Mouse (Mus musculus): Measurements from ENCODE around the gene Gpx7.

Gene Gpx7

DNA sequence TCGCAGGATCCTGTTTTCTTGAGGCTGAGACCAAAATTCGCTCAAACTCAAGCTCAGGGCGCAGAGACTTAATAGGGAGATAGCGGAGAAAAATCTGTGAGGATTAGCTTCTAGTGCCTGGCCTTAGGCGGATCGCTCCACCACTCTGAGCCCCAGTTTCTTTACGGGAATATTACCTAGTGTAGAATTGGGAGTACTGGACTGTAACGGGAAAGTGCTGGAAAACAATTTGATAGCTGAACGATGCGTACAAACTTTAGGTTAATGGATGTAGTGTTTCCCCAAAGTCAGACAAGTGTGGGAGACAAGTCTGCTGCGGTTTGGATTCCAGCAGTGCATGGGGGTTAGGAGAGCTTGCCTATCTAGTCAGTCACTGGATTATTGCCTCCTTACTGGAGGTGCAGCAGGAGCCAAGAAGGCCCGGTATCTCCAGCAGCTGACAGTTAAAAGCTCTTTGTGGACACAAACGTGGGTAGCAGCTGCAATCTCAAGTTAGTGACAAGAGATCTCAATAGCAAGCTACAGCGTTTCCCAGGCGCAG, at the start of gene Gpx7:
TSS of gene Gpx7 (minus strand) at position 101 of the 541 bp plus-strand sequence.
- in situ Hi-C loops (cut with MboI, MseI) = no loop called here

DNA sequence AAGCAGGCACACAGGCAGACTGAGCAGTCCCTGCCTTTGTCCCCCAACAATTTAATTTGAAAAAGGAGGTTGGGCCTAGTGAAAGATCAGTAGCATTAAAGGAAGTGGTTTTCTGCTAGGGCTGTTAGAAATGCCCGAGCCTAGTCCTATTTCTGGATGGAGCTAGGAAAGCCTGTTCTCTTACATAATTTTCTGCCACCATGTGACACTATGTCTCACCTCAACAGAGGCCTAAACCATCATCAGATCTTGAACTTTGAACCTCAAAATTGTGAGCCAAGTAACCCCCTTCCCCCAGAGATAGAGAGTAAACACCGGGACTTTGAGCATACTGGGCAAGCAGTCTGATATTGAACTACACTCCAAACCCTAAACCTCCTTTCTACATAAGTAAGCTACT, 49.3 kb upstream of the Gpx7 start:
- in situ Hi-C loops (cut with MboI, MseI) = no loop called here

DNA sequence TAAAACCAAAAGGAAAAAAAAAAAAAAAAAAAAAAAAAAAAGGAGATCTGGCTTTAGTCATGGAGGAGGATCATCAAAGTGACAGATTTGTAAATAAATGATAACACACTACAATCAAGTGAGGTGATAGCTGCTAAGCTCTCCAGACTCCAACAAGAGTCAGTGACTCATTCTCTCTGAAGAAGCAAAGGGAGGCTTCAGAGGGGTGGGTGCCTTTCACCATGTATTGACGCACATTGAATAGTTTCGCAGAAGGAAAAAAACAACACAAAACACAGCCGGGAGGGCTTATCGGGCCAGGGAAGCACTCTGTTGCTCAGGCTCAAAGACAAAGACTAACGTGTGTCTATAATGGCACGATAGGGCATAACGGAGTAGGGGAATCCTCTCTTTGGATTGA, 41.3 kb upstream of the Gpx7 start:
- in situ Hi-C loops (cut with MboI, MseI) = no loop called here

DNA sequence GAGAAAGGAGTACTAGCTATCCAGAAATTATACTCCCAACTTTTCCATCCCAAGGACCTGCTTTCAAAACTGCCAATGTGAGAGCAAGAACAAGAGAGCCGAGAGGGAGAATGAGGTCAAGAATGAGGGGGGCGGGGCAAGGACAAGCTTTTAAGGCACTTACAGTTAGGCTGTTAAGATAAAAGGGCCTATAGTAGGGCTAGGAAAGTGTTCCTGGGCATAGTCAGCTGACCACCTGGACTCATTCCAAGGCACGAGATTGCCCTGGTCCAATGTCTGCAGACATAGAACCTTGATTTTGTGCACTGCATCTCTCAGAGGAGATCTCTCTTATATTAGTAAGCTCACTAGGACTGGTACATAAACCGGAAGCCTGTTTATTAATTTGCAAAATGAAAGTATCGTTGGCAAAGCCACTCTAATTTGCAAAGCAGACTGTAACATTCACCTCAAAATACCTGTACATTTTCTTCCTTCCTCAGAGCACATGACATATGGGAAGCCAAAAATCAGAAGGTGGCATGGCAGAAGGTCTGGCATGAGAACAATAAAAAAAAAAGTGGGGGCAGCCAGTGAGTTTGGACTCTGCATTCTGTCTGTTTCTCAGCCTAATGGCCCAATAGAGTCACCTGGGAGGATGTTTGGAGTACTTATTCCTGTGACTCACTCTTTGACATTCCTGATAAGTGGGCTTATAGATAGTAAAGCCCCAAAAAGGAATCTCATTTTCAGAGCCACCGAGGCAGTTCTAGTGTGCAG, 31.5 kb upstream of the Gpx7 start:
- in situ Hi-C loops (cut with MboI, MseI) = no loop called here

DNA sequence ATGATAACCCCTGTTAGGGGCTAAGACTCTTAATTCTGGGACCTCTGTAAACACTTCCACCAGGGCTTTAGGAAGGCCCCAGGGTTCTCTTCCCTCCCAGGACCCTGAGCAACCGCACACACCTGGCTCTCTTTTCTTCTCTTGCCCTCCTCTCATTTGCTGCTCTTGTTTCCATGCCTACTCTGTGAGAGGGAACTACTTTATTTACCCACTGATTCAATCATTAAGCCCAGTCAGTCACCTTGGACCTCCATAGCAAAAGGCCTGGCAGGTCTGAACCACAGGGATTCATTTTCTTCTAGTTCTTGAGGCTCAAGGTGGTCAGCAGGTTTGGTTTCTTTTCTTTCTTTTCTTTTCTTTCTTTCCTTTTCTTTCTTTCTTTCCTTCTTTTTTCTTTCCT, 29.5 kb upstream of the Gpx7 start:
- in situ Hi-C loops (cut with MboI, MseI) = no loop called here

DNA sequence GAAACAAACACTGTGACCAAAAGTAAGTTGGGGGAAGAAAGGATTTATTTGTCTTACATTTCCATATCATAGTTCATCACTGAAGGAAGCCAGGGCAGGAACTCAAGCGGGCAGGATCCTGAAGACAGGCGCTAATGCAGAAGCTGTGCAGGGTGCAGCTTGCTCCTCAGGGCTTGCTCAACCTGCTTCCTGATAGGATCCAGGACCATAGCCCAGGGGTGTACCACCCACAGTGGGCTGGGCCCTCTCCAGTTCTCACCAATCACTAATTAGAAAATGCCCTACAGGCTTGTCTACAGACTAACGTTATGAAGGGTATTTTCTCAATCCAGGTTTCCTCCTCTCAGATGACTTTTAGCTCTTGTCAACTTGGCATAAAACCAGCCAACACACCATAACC, 28.9 kb upstream of the Gpx7 start:
- in situ Hi-C loops (cut with MboI, MseI) = no loop called here

DNA sequence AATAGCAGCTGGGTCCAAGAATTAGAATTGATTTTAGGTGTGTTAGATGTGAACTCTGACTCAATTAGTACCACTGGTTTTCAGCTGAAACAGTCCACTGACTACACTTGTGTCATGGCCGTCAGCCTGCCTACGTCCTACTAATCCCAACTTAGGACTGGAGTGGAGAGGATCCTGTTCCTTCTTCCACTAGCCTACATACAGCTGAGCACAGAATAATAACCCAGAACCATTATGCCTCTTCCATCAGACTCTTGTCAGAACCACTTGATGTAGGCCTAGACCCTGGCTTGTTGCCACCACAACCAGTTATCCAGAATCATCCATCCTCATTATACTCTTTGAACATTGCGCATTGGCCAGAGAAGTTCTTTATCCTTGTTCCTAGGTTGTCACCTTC, 28.0 kb upstream of the Gpx7 start:
- in situ Hi-C loops (cut with MboI, MseI) = no loop called here

DNA sequence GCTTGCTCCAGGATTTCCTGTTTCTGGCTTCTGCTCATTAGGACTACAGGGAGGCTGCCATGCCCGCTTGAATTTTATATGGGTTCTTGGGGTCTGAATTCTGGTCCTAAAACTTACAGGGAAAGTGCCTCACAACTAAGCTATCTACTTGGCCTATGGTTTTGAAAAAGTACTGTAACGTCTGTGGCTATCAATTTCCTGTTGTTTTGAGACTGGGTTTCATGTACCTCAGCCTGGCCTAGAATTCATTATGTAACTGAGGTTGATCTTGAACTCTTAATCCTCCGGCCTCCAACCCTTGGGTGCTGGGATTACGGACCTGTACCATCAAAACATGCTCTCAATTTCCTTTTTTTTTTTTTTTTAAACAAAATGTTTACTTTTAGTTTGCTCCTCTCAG, 27.5 kb upstream of the Gpx7 start:
- in situ Hi-C loops (cut with MboI, MseI) = no loop called here

DNA sequence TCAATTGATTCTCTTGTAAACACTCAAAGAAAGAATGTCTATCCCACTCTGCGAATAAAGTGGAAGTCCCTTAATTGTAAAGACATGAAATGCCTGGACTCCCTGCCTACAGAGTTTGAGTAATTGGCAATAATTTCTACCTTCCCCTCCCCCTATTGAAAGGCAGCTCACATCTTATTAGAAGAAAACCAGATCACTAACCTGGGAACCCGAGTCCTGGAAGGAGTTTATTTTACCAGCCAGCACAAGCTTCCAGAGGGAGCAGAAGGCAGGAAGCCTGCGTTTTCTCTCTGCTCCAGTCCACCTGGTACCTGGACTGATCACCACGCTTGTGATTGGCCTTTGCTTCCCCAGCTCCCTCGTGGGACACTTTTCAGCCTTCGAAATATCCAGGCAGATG, 26.6 kb upstream of the Gpx7 start:
- in situ Hi-C loops (cut with MboI, MseI) = no loop called here

DNA sequence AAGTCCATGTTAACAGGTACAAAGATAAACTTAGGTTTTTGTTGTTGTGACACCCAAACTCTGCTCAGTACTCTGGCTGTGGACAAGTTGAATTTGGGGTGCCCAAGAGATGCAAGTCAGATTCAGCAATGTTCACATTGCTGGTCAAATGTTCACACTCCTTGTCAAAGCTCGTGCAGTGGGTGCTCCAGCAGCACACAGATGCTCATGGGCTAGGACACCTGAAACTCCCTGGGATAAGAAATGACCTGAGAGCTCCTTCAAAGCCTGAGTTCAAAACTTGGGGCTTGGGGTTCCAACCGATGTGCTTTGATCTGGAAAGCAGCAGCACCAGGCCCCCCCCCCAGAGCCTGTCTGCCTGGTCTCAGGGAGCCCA, 24.8 kb upstream of the Gpx7 start:
- in situ Hi-C loops (cut with MboI, MseI) = no loop called here

DNA sequence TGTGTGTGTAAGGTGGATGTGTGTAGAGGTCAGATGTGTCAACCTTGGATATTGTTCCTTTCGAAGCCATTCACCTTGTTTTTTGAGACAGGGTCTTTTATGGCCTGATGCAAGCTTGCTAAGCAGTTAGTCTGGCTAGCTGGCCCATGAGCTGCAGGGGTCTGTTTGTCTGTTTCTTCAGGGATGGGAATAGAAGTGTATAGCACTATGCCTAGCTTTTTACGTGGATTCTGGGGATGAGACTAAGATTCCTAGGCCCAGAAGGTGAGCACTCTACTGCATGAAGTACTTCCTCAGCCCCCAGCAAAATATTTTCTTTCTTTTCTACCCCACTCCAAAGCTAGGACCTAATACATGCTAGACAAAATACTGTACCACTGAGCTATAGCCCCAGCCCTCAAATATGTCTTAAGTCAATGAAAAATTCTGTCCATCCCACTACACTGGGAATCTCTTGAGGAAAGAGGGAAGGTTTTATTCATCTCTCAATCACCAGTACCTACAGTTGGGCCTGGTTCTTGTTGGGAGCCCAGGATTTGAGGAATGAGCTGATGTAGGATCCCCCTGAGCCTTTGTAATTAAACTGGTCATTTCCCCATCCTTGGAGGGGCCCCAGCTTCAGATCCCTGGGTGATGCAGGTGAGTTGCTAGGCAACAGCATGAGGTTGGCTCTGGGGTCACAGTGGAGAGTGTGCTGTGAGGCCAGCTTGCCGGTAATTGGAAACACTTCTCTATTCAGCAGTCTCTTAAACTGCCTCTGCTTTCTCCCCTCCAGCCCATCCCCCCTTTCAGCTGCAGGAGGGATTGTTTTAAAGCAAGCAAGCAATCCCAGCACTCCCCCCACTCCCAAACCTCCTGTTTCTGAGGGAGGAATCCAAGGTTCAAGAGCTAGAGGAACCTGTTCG, 24.1 kb upstream of the Gpx7 start:
- in situ Hi-C loops (cut with MboI, MseI) = no loop called here

DNA sequence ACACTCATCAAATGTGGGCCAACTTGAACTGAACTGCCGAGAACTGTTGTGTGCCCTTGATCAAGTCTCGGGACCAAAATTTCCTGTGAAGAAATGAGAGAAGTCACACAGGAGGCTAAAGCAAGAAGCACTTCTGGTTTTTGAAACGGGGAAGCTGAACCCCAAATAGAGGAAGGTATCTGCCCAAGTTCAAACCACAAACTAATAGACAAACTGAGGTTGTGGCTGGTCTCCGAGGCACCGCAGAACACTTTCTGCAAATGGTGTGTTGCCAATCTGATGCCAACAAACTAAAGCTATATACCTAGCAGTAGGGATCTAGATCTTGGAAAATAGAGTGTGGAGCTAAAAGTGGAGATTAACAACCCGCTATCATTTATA, 21.6 kb upstream of the Gpx7 start:
- in situ Hi-C loops (cut with MboI, MseI) = no loop called here

DNA sequence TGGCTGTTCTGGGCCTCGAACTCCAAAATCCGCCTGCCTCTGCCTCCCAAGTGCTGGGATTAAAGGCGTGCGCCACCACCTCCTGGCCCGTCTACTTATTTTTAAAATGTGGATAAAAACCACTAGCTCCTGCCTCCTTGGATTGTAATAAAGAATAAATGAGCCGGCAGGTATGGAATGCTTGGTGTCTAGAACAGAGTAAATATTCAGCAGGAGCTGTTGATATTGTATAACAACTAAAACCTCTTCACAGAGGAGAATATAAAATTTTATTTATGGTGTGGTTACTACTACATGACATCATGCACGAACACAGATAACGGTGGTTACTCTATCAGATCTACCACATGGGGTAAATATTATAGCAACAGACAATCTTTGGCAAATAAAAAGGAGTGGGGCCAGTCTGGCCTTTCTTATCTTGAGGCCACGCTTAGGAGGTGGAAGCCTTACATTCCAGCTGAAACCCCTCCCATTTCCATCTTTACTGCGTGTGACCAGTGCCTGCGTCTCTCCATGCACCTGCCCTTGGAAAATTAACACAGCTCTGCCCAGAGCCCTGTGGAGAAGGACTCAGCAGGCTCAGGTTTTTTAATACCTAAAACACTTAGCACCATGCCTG, 21.1 kb upstream of the Gpx7 start:
- in situ Hi-C loops (cut with MboI, MseI) = no loop called here

DNA sequence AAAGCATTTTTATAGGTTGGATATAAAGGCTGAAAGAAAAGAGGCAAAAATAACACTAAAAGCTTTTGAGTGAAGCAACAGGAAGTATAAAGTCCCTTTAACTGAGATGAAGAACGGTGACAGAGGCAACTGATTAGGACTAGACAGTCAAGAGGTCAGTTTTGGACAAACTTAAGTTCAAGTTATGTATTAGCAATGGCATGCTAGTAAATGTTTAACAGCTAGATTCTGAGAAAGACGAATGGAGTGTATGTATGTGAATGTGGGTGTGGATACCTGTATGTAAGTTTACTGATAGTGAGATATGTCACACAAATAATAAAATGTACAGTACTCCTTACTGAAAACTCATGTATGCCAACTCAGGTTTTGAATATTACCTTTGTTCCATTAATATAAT, 17.8 kb upstream of the Gpx7 start:
- in situ Hi-C loops (cut with MboI, MseI) = no loop called here

DNA sequence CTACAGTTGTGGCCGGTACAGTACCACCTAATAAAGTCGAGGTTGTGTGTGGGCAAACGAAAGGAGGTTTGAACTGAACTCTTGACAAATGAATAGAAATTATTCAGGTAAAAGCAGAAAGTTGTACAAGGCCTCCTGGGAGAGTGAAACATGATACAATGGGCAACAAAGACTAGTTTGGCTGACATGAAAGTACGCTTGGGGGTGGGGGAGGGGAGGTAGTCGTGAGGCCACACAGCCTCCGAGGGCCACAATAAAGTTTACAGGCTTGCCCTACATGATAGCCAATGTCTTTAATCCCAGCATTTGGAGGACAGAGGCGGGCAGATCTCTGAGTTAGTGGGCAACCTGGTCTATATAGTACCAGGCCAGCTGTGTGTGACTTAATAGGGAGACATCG, 860 bp upstream of the Gpx7 start:
- in situ Hi-C loops (cut with MboI, MseI) = no loop called here

DNA sequence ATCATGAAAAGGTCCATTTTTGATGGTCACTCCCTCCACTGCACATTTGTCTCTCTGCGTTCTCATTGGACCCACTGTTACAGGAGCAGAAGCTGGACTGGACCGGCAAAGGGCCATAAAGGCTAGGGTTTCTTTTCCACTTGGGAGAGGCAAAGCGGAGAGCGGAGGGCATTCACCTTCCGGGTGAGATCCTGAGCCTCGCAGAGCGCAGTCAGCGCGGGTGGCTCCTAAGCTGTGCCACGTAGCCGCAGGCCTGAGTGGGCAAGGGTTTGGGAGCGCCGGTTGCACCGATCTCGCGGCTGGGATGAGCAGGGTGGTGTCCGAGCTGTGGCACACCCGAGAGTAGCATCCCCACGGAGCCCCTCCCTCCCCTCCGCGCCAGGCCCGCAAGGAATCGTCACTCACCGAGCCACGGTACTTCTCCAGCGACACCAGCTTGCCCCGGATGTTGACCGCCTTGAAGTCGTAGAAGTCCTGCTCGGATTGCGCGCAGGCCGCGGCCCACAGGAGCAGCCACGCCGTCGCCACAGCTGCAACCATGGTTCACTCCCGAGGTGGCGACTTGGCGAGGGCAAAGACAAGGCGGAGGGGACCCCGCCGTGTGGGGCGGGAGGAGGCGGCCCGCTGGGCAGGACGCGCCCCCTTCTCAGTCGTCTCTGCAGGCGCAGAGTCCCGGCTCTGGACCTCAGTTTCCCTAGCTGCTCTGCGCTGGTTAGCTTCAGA, 462 bp downstream of the Gpx7 start:
- in situ Hi-C loops (cut with MboI, MseI) = no loop called here

DNA sequence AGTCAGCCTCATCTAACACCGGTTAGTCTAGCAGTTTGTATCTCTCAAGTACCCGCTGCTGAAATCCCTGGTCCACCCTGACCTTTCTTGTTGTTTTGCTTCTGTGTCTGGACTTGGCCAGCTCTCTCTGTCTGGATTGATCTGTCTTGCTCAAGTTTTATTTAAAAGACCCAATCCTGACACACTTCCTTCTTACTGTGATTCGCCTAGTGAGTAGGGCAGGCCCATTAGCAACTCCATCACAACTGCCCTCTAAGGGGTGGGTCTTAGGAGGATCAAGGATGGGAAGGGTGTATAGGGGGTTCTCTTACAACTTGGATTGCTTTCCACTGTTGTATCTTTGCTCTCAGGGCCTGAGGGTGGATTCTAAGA, 1.0 kb downstream of the Gpx7 start:
- in situ Hi-C loops (cut with MboI, MseI) = no loop called here

DNA sequence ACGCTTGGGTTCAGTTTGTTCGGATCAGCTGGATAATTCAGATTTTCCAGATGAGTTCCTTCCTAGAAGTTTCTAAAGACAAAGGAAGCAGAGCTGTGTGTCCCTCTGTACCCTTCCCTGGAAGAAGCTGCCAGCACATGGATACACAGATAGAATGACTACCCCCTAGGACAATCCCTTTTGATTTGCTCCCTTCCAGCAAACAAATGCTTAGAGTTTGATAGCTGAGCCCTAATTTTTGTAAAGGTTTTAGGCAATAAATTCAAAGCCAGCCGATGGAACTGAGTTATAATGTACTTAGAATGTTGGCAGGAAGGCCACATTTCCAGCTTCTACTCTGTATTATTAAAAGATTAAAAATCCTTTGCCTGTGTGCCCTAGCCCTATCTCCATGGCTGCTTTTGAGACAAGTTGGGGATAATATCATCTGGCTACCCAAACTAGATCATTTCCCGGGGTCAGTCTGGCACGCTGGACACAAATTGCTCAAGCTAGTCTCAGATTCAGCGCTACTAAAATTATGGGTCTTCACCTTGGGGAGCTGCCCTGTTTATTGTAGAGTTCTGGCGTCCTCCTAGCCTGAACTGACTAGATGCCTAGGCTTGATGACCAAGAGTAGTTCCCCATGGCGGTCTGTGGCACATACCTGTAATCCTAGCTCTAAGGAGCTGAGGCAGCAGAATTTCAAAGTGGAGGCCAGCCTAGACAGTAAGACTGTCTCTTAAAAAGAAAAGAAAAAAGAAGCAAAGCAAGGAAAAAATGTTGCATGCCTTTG, 2.7 kb downstream of the Gpx7 start:
- in situ Hi-C loops (cut with MboI, MseI) = no loop called here

DNA sequence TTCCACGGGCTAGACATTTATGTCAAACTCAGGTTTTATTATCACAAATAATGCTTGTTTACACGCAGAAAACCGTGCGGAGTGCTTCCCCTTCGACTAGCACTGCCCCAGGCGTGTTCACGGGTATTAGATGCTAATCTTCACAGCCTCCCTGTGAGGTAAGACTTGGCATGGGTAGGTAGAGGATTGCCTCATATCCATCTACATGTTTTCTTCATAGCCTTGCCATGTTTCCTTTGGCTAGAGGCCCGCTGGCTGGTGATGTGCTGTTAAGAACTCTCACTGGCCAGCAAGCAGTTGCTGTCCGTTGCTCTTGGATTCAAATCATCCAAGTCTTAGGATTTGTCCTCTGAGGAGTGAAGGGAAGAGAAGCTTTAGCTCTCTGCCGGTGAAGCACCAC, 6.4 kb downstream of the Gpx7 start:
- in situ Hi-C loops (cut with MboI, MseI) = no loop called here

DNA sequence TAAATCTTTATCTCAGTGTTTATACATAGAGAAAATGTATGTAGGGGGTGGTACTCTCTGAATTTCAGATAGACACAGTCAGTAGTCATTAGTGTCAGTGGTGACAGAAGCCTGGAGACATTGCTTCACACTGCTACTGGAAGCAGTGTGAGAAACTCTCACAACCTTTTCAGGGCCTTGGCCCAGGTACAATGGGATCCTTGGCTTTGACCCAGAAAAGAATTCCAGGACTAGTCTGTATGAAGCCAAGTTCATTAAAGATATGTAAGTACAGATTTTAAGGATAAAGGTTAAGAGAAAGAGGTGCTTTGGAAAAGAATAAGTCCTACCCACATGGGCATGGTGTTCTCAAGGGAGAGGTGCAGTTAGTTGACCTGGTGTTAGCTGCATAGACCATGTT, 12.5 kb downstream of the Gpx7 start:
- in situ Hi-C loops (cut with MboI, MseI) = no loop called here

DNA sequence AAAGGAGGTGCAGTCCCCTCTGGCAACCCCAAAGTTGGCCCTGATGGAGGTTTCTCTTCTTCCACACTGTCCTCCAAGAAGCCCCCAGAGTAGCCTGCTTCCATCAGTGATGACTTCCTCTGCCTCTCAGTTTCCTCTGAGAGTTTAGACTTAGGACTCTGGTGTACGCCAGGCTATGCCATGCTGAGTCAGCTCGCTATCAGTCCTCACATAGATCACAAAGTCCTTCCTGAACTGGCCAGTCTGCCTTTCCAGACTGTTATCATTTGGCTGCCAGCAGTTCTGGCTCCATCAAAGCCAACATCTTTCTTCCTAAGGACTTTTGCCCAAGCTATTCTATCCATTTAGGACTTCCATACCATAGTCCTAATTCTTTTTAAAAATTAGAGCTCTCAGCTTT, 14.2 kb downstream of the Gpx7 start:
- in situ Hi-C loops (cut with MboI, MseI) = no loop called here

Measured in regulatory T cell (primary cell).